Mouse (Mus musculus) liver, embryonic 14.5 days (tissue): Measurements from ENCODE around the gene Car15. TPM values are rescaled to one million over a fixed set of nuclear protein-coding genes. Genes with fewer than 3 reads are reported as not detected.

Experiments
- ATAC-seq: fragments of 200-750 bp; cut with Nextera tagmentation; 2 replicates; pipeline ENCODE4 v1.8.0; 2017; ENCODE audit warnings: moderate number of reproducible peaks, mild to moderate bottlenecking, moderate library complexity; ENCODE audit not compliant: insufficient read depth
- DNase-seq, 3 experiments: peaks; one replicate each; pipeline ENCODE4 v3.0.0-alpha.2; 2012 to 2013; ENCODE audit warnings: low read depth in 3 of 3, low spot score in 3 of 3
- H3K27ac ChIP-seq: fragments of 300-500 bp; sonication (generic); 2 replicates; pipeline ENCODE4 v1.5.1; 2014; ENCODE audit warnings: moderate library complexity, mild to moderate bottlenecking, control low read depth, inconsistent platforms
- H3K27me3 ChIP-seq: fragments of 300-500 bp; sonication (generic); 2 replicates; pipeline ENCODE4 v1.6.1; 2014; ENCODE audit warnings: mild to moderate bottlenecking, low read length, moderate library complexity; ENCODE audit not compliant: control insufficient read depth, insufficient read depth
- H3K36me3 ChIP-seq: fragments of 300-500 bp; sonication (generic); replicated peaks from 2 replicates; pipeline ENCODE4 v1.6.1; 2014; ENCODE audit warnings: low read depth; ENCODE audit not compliant: control insufficient read depth, insufficient read depth
- H3K4me1 ChIP-seq, 2 experiments: fragments of 200-500 bp in 1 of 2; fragments of 300-500 bp in 1 of 2; sonication (generic) in 1 of 2; replicated peaks; 2 replicates each; pipeline ENCODE4 v1.6.1; 2012 to 2014; ENCODE audit warnings: antibody characterized with exemption in 1 of 2, inconsistent platforms in 1 of 2, low read length in 1 of 2; ENCODE audit not compliant: control insufficient read depth in 2 of 2, insufficient read depth in 2 of 2
- H3K4me2 ChIP-seq: fragments of 300-500 bp; sonication (generic); 2 replicates; pipeline ENCODE4 v1.6.1; 2014; ENCODE audit warnings: low read depth, mild to moderate bottlenecking, control low read depth, moderate library complexity
- H3K4me3 ChIP-seq, 2 experiments: fragments of 200-500 bp in 1 of 2; fragments of 300-500 bp in 1 of 2; sonication (generic) in 1 of 2; 2 replicates each; pipeline ENCODE4 v1.5.1; 2012 to 2014; ENCODE audit warnings: low read depth in 2 of 2, low read length in 2 of 2, mild to moderate bottlenecking in 2 of 2, control low read depth in 1 of 2, inconsistent platforms in 1 of 2, moderate library complexity in 1 of 2; ENCODE audit not compliant: insufficient read depth in 1 of 2
- H3K9ac ChIP-seq: fragments of 300-500 bp; sonication (generic); replicated peaks from 2 replicates; pipeline ENCODE4 v1.6.1; 2014; ENCODE audit warnings: mild to moderate bottlenecking, control low read depth, moderate library complexity
- H3K9me3 ChIP-seq: fragments of 300-500 bp; sonication (generic); 2 replicates; pipeline ENCODE4 v1.6.1; 2016; ENCODE audit warnings: low read length, mixed read lengths; ENCODE audit not compliant: control insufficient read depth
- CTCF ChIP-seq: IDR thresholded peaks from 2 replicates; pipeline ENCODE4 v1.5.1; 2016; ENCODE audit warnings: antibody characterized with exemption, low read depth, control low read depth
- EP300 ChIP-seq: IDR thresholded peaks from 2 replicates; pipeline ENCODE4 v1.6.1; 2016; ENCODE audit warnings: antibody characterized with exemption, low read depth
- WGBS: fragments of 180-500 bp; shearing (Covaris S2); extraction: QIAGEN DNeasy Blood & Tissue Kit; methylation state at CpG from one replicate; pipeline ENCODE4 v1.1.7; 2014; ENCODE audit not compliant: insufficient replicate concordance; 5-methylcytosine and 5-hydroxymethylcytosine counted together
- polyA plus RNA-seq, 2 experiments: library from polyadenylated mRNA; depleted of rRNA in 1 of 2; stranded (reverse) in 1 of 2; unstranded in 1 of 2; fragments of >200 nt; fragmentation: Nextera tagmentation in 1 of 2; extraction: Ambion mirVana in 1 of 2; gene quantifications; 2 replicates each; pipeline versions ENCODE4 v1.2.1 to v1.2.3; 2012 to 2014

Gene Car15
- polyA plus RNA-seq, 2 experiments: 1.3 TPM; not detected in 1

- Histone ChIP-seq H3K27ac (no peak overlapping the region), H3K4me2 (peak overlapping the region; percentile 60), H3K4me3 (peak overlapping the region in 1 of 2 experiments; percentile 25; a peak in 2 of 4 replicates), H3K4me1 (no peaks in the 10 kb centered on the region), H3K27me3 (peaks cover 96% of the 10 kb centered on the region), H3K9ac (no peak overlapping the region), H3K9me3 (no peaks in the 10 kb centered on the region), H3K36me3 (no peaks in the 10 kb centered on the region)
- no peak for TF ChIP-seq EP300
- TF ChIP-seq CTCF: no peak
- no peak for ATAC-seq
- DNase-seq: no peak
- WGBS: 11% methylated on average over 33 of the region's 33 CpGs
Observed at GRCm38 (mm10) chr16:17803675-17804448, 34.3 kb downstream of the Car15 start.

- 2% methylated on average over 83 of the region's 83 CpGs for WGBS
- ATAC-seq: no peak
- peak overlapping the region in 1 of 2 experiments; percentile 35; a peak in 2 of 4 replicates for H3K4me3 ChIP-seq
- H3K4me2 ChIP-seq: peak overlapping the region; percentile 49
- H3K36me3 ChIP-seq: no peaks in the 10 kb centered on the region
- peaks cover 98% of the 10 kb centered on the region for H3K27me3 ChIP-seq
- DNase-seq: no peak
- no peak overlapping the region for H3K27ac ChIP-seq
- no peaks in the 10 kb centered on the region for H3K4me1 ChIP-seq
- no peak overlapping the region for H3K9ac ChIP-seq
- TF ChIP-seq CTCF (0 out of 2 replicates have a peak, but pooled peaks have one; percentile 11), EP300 (no peak)
- H3K9me3 ChIP-seq: no peaks in the 10 kb centered on the region
Observed at GRCm38 (mm10) chr16:17802839-17803674, 35.1 kb downstream of the Car15 start.

- Histone ChIP-seq H3K4me1 (no peaks in the 10 kb centered on the region), H3K36me3 (no peaks in the 10 kb centered on the region), H3K27ac (no peak overlapping the region), H3K4me2 (no peak overlapping the region), H3K9ac (no peak overlapping the region), H3K4me3 (peak overlapping the region in 1 of 2 experiments; percentile 35; a peak in 2 of 4 replicates), H3K9me3 (no peaks in the 10 kb centered on the region), H3K27me3 (peaks cover 98% of the 10 kb centered on the region)
- WGBS: 9% methylated on average over 18 of the region's 18 CpGs
- TF ChIP-seq CTCF: no peak
- no peak for TF ChIP-seq EP300
- DNase-seq (no peak), ATAC-seq (no peak)
Observed at GRCm38 (mm10) chr16:17802456-17802838, 35.7 kb downstream of the Car15 start.

GRCm38 (mm10) chr16:17801777-17802455, 36.2 kb downstream of the Car15 start:
- DNase-seq: no peak
- Histone ChIP-seq H3K27me3 (peaks cover 98% of the 10 kb centered on the region), H3K9ac (no peak overlapping the region), H3K4me1 (no peaks in the 10 kb centered on the region), H3K4me3 (no peak overlapping the region), H3K36me3 (no peaks in the 10 kb centered on the region), H3K4me2 (no peak overlapping the region), H3K9me3 (no peaks in the 10 kb centered on the region), H3K27ac (no peak overlapping the region)
- no peak for ATAC-seq
- no peak for TF ChIP-seq CTCF
- TF ChIP-seq EP300: no peak
- 8% methylated on average over 7 of the region's 7 CpGs for WGBS
